Mouse (Mus musculus) neural tube, embryonic 11.5 days (tissue): ENCODE data around the gene Rapgefl1. TPM values are rescaled to one million over a fixed set of nuclear protein-coding genes. Genes with fewer than 3 reads are reported as not detected.
A peak's percentile ranks its signal among the peaks of the same experiment; 100 is the strongest.

Experiments used
- ATAC-seq: fragments of 200-750 bp; cut with Nextera tagmentation; 2 replicates; pipeline ENCODE4 v1.8.0; 2017; ENCODE audit warnings: moderate number of reproducible peaks, mild to moderate bottlenecking, moderate TSS enrichment, moderate library complexity; ENCODE audit not compliant: insufficient read depth, low FRiP score, low TSS enrichment
- DNase-seq: peaks from one replicate; pipeline ENCODE4 v3.0.0-alpha.2; 2015; ENCODE audit warnings: low spot score
- H3K27ac ChIP-seq: fragments of 300-500 bp; sonication (generic); 2 replicates; pipeline ENCODE4 v1.5.1; 2014; ENCODE audit warnings: low read depth, mild to moderate bottlenecking, low read length
- H3K27me3 ChIP-seq: fragments of 300-500 bp; sonication (generic); 2 replicates; pipeline ENCODE4 v1.6.1; 2014; ENCODE audit warnings: mild to moderate bottlenecking, low read length, mixed read lengths; ENCODE audit not compliant: control insufficient read depth, insufficient read depth
- H3K36me3 ChIP-seq: fragments of 300-500 bp; sonication (generic); 2 replicates; pipeline ENCODE4 v1.6.1; 2014; ENCODE audit warnings: mild to moderate bottlenecking, low read length, moderate library complexity, mixed read lengths; ENCODE audit not compliant: control insufficient read depth, insufficient read depth
- H3K4me1 ChIP-seq: fragments of 300-500 bp; sonication (generic); 2 replicates; pipeline ENCODE4 v1.6.1; 2014; ENCODE audit warnings: low read length, mixed read lengths; ENCODE audit not compliant: control insufficient read depth, insufficient read depth
- H3K4me2 ChIP-seq: fragments of 300-500 bp; sonication (generic); 2 replicates; pipeline ENCODE4 v1.6.1; 2014; ENCODE audit warnings: low read depth, mild to moderate bottlenecking, moderate library complexity
- H3K4me3 ChIP-seq: fragments of 300-500 bp; sonication (generic); 2 replicates; pipeline ENCODE4 v1.5.1; 2014; ENCODE audit warnings: low read depth, low read length
- H3K9ac ChIP-seq: fragments of 300-500 bp; sonication (generic); 2 replicates; pipeline ENCODE4 v1.6.1; 2014; ENCODE audit warnings: mild to moderate bottlenecking, low read length
- H3K9me3 ChIP-seq: fragments of 300-500 bp; sonication (generic); 2 replicates; pipeline ENCODE4 v1.6.1; 2016; ENCODE audit warnings: low read length; ENCODE audit not compliant: control insufficient read depth
- whole genome bisulfite sequencing: fragments of 180-500 bp; shearing (Covaris S2); extraction: QIAGEN DNeasy Blood & Tissue Kit; methylation state at CpG from one replicate; pipeline ENCODE4 v1.1.7; 2014; 5-methylcytosine and 5-hydroxymethylcytosine counted together
- polyA plus RNA-seq: library from polyadenylated mRNA; unstranded; fragments of >200 nt; fragmentation: Nextera tagmentation; extraction: Ambion mirVana; gene quantifications from 2 replicates; pipeline ENCODE4 v1.2.1, GENCODE M21; 2014

The Rapgefl1 gene
- polyA plus RNA-seq, 1 experiment from 2014 or later: 2.8 TPM

DNA sequence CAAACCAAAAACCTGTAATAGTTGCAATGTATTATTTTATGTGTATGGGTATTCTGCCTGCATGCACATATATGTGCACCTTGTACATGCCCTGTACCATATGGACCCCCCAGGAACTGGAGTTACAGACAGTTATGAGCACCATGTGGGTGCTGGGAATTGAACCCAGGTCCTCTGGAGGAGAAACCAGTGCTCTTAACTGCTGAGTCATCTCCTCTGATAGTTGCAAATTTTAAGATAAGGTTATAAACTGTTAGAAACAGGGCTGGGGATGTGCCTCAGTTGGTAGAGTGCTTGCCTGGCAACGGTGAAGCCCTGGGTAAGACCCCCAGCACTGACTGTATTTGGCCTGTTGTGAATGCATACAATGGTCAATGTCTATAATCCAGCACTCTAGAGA is 45.1 kb upstream of the Rapgefl1 start:
- H3K9me3 ChIP-seq: no peaks in the 10 kb centered on the region
- ATAC-seq (no peak), DNase-seq (no peak)
- no peaks in the 10 kb centered on the region for H3K27me3 ChIP-seq
- peaks cover 10% of the 10 kb centered on the region for H3K4me1 ChIP-seq
- H3K36me3 ChIP-seq: no peaks in the 10 kb centered on the region
- no peak overlapping the region for H3K4me2 ChIP-seq
- no peak overlapping the region for H3K9ac ChIP-seq
- H3K27ac ChIP-seq: no peak overlapping the region
- no peak overlapping the region for H3K4me3 ChIP-seq
- WGBS: 80% methylated on average over 1 of the region's 1 CpGs

DNA sequence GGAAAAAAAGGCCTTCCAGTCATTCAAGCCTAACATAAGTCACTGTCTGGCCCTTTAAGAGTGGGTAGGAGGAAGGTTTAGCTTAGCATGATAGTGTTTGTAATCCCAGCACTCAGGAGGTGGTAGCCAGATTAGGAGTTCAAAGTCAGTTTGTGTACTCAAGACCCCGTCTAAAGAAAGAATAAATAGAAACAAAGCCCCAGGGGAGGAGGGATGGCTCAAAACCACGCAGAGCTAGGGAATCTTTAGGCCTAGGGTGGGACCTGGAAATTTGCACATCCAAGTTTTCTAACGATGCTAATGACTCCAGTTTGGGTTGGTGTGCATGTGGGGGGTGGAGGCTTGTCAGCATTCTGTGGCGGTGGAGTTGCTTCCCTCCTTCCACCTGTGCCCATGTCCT is 44.5 kb upstream of the Rapgefl1 start:
- Histone ChIP-seq H3K4me3 (no peak overlapping the region), H3K36me3 (no peaks in the 10 kb centered on the region), H3K9me3 (no peaks in the 10 kb centered on the region), H3K4me2 (no peak overlapping the region), H3K4me1 (peaks cover 7% of the 10 kb centered on the region), H3K27ac (no peak overlapping the region), H3K9ac (no peak overlapping the region), H3K27me3 (no peaks in the 10 kb centered on the region)
- 24% methylated on average over 4 of the region's 4 CpGs for WGBS
- ATAC-seq (no peak), DNase-seq (no peak)

DNA sequence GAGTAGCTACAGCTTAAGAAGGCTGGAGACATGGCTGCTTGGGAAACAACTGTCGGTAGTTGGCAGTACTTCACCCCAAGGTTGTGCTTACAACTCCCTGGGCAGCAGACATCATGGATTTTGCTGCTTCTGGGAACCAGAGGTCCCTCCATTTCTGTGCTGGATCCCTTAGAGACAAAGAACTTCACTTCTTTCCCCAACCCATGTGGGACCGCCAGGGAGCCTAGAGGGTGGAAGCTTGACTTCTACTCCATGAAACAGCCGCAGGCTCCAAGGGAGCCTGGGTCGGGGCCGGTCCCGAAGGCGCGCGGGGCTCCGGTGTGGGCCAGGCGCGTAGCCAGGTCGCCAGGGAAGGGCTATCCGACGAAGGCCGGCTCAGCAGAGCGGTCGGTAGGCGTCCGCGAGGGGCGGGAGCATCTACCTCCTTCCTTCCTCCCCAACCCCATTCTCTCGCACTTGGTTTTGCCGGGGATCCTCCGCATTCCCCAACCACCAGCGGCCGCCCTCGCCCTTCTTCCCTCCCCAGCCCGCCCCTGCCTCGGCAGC is 42.0 kb upstream of the Rapgefl1 start:
- Histone ChIP-seq H3K9ac (peak overlapping the region; percentile 99), H3K36me3 (no peaks in the 10 kb centered on the region), H3K27ac (peak overlapping the region; percentile 99), H3K4me3 (peak overlapping the region; percentile 100), H3K9me3 (no peaks in the 10 kb centered on the region), H3K27me3 (no peaks in the 10 kb centered on the region), H3K4me1 (peaks cover 21% of the 10 kb centered on the region), H3K4me2 (peak overlapping the region; percentile 95)
- WGBS: under 1% methylated on average over 23 of the region's 30 CpGs
- ATAC-seq: peak; percentile 58; the same call in 1 of the 2 replicates
- no peak for DNase-seq

DNA sequence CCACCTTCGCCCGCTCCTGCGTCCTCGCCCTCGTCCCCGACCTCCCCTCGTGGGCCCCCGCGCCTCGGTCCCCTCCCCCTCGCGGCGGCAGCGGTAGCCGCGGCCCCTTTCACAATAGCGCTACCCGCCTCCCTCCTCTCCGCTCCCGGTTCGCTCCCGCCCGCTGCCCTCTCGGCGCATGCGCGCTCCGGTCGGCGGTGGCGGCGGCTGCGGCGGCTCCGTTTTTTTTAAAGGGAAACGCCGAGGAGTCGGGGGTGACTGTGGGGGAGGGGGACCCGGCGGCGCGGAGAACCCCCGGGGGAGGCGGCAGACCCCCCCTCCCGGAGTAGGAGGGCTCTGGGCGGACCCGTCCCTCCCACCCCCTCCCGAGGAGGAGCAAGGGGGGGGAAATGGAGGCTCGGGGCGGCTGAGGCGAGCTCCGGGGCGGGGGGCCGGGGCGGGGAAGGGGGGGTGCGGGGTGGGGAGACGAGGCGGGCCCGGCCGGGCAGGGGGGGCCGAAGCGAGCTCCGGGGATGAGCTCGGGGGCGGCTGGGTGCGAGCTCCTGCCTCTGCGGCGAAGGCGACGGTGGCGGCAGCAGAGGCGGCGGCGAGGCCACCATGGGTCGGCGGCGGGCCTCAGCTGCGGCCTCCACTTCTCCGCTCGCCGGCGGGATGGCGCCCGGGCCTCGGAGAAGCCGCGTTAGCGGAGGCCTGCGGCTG is 41.4 kb upstream of the Rapgefl1 start, which contains the start of gene Msl1:
Gene Msl1, plus strand, starts transcription at position 502 of the 699 bp plus-strand sequence.
- peak within 1 kb of the TSS; percentile 100 for H3K4me3 ChIP-seq
- 0% methylated on average over 41 of the region's 89 CpGs for WGBS
- H3K36me3 ChIP-seq: peaks cover 2% of the 10 kb centered on the region; the same call in 1 of the 2 replicates
- peak within 1 kb of the TSS; percentile 99 for H3K9ac ChIP-seq
- peak within 1 kb of the TSS; percentile 95 for H3K4me2 ChIP-seq
- ATAC-seq: peak; percentile 53
- peaks cover 21% of the 10 kb centered on the region for H3K4me1 ChIP-seq
- H3K27me3 ChIP-seq: no peaks in the 10 kb centered on the region
- peak within 1 kb of the TSS; percentile 99 for H3K27ac ChIP-seq
- peak; percentile 92 for DNase-seq
- no peaks in the 10 kb centered on the region for H3K9me3 ChIP-seq

DNA sequence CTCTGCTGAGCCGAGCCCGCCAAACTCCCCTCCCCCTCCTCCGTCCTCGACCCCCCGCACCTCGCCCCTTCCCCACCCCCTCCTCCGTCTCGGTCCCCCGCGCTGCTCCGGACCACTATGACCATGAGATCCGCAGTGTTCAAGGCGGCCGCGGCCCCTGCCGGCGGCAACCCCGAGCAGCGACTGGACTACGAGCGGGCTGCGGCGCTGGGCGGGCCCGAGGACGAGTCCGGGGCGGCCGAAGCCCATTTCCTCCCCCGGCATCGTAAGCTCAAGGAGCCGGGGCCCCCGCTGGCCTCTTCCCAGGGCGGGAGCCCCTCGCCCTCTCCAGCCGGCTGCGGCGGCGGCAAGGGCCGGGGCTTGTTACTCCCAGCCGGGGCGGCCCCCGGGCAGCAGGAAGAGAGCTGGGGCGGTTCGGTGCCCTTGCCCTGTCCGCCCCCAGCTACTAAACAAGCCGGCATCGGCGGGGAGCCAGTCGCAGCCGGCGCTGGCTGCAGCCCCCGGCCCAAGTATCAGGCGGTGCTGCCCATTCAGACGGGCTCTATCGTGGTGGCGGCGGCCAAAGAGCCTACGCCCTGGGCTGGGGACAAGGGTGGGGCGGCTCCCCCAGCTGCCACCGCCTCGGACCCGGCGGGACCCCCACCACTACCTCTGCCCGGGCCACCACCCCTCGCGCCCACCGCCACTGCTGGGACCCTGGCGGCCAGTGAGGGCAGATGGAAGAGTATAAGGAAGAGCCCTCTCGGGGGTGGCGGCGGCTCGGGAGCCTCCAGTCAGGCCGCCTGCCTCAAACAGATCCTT is 40.7 kb upstream of the Rapgefl1 start:
- Histone ChIP-seq H3K27me3 (no peaks in the 10 kb centered on the region), H3K36me3 (peaks cover 8% of the 10 kb centered on the region; the same call in 1 of the 2 replicates), H3K4me3 (peak overlapping the region; percentile 100), H3K4me2 (peak overlapping the region; percentile 95), H3K27ac (peak overlapping the region; percentile 99), H3K9me3 (no peaks in the 10 kb centered on the region), H3K9ac (peak overlapping the region; percentile 99), H3K4me1 (peaks cover 21% of the 10 kb centered on the region)
- ATAC-seq (peak; percentile 41), DNase-seq (peak; percentile 68)
- under 1% methylated on average over 59 of the region's 74 CpGs for WGBS

DNA sequence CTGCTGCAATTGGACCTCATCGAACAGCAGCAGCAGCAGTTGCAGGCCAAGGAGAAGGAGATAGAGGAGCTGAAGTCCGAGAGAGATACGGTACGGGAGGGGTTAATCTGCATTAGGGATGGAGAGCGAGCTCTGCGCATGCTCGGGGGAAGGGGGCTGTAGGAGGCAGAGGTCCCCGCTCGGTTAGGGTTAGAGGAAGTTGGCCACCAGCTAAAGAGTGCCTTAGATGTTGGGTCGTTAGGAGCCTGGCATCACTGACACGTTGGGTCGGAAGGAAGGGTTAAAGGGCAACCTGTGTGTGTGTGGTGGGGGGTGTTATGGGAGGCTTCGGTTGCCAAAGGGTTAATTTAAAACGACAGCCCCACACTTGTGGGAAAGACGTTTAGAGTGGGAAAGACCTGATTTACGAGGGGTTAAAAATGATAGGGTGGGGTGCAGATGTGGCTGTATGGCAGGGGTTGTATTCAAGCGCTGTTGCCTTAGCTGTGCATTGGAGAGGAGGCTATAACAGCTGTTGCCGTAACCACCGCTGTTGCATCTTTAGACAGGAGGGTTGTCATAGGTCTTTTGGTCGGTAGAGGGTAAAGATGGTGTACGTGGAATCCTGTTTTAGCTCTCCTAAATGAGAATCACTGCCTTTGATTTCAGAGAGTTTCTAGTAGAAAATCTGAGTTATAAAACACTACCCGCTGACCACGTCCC is 39.9 kb upstream of the Rapgefl1 start:
- Histone ChIP-seq H3K4me3 (peak overlapping the region; percentile 100), H3K9me3 (no peaks in the 10 kb centered on the region), H3K27ac (peak overlapping the region; percentile 99), H3K4me2 (peak overlapping the region; percentile 95), H3K27me3 (no peaks in the 10 kb centered on the region), H3K4me1 (peaks cover 21% of the 10 kb centered on the region), H3K9ac (peak overlapping the region; percentile 99), H3K36me3 (peaks cover 10% of the 10 kb centered on the region; the same call in 1 of the 2 replicates)
- WGBS: 4% methylated on average over 23 of the region's 23 CpGs
- DNase-seq (peak; percentile 79), ATAC-seq (peak; percentile 31; the same call in 1 of the 2 replicates)

DNA sequence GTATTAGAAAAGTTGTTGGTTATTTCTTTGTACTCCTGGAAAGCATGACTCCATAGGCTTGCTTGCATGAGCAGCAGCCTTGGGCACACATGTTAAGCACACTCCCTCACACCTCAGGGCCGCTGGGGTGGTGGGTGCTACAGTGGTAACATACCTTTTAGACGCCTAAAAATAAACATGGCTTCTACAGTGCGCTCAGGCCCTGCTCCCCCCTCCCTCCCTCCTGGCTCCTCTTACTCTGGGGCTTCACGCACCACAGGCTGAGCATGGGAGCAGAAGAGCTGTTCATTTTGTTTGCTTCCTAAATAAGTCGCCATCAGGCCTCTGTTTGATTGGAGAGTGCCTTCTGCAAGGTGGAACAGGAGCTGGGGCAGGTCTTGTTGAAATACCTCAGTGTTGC is 39.3 kb upstream of the Rapgefl1 start:
- H3K27ac ChIP-seq: no peak overlapping the region
- H3K4me1 ChIP-seq: peaks cover 21% of the 10 kb centered on the region
- H3K9ac ChIP-seq: peak overlapping the region; percentile 99
- ATAC-seq (no peak), DNase-seq (no peak)
- no peaks in the 10 kb centered on the region for H3K27me3 ChIP-seq
- H3K4me2 ChIP-seq: peak overlapping the region; percentile 95
- H3K36me3 ChIP-seq: peaks cover 13% of the 10 kb centered on the region; the same call in 1 of the 2 replicates
- H3K9me3 ChIP-seq: no peaks in the 10 kb centered on the region
- H3K4me3 ChIP-seq: peak overlapping the region; percentile 100
- 16% methylated on average over 5 of the region's 5 CpGs for WGBS

DNA sequence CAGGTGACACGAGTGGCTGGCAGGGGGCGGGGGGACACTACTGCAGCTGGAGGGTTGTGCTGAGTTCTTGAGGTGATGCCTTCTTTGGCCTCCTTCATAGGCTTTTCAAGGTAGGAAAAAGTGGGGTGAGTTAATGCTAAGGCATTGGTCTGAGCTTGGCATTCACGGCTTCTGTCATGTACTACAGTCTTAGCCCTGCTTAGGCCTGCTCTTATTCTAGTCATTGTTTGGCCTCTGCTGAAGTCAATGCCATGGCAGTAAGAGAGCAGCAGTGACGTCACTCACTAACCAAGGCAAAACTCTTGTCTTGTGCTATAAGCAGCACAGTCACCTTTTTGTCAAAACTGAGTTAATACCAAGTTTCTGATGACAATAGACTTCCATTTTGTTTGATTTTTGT is 38.7 kb upstream of the Rapgefl1 start:
- peak overlapping the region; percentile 100 for H3K4me3 ChIP-seq
- H3K4me1 ChIP-seq: peaks cover 21% of the 10 kb centered on the region
- peak overlapping the region; percentile 99; the same call in 1 of the 2 replicates for H3K9ac ChIP-seq
- WGBS: 70% methylated on average over 4 of the region's 4 CpGs
- no peaks in the 10 kb centered on the region for H3K9me3 ChIP-seq
- peak overlapping the region; percentile 95 for H3K4me2 ChIP-seq
- peaks cover 14% of the 10 kb centered on the region for H3K36me3 ChIP-seq
- H3K27me3 ChIP-seq: no peaks in the 10 kb centered on the region
- DNase-seq (no peak), ATAC-seq (no peak)
- H3K27ac ChIP-seq: no peak overlapping the region
